Mouse (Mus musculus): ENCODE measurements at regions not wholly inside any gene's neighbourhood (a gene's known extent, or its start where the extent isn't known, plus 50 kb on each side); places are given as distances from the start of the nearest gene placed in this dataset.

DNA sequence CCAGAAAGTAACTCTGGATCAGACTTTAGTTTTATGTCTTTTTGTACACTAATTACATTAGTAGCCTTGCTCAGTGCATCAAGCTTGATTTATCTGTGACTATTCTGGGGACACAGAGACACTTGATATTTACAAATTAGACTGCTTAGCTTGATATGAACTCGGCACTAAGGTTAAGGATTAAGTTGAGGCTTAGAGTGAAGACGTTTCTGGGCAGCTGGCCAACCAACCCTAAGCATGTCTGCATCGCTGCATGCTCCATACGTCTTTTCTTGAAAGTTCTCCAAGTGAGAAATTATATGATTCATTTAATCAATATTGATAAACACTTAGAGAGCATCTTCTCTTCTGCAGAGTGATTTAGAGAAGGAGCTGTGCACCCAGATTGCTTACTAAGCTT is 352.6 kb upstream of the Slitrk1 start:
- Histone ChIP-seq H3K9ac (ENCODE audit: low read length) (no peak overlapping the region), H3K4me2 (ENCODE audit: low read depth) (no peak overlapping the region), H3K27ac (ENCODE audit: low read depth, low read length) (no peak overlapping the region), H3K27me3 (ENCODE audit: control insufficient read depth, insufficient read depth, low read length) (no peaks in the 10 kb centered on the region), H3K4me1 (ENCODE audit: control insufficient read depth, insufficient read depth, low read length) (no peaks in the 10 kb centered on the region), H3K9me3 (ENCODE audit: control insufficient read depth, low read length) (no peaks in the 10 kb centered on the region), H3K36me3 (ENCODE audit: control insufficient read depth, insufficient read depth, low read length) (no peaks in the 10 kb centered on the region), H3K4me3 (ENCODE audit: low read depth, low read length) (no peak overlapping the region)
- DNase-seq (ENCODE audit: low spot score) (no peak), ATAC-seq (ENCODE audit: insufficient read depth, low FRiP score, low TSS enrichment) (no peak)
- WGBS: 67% methylated on average over 4 of the region's 4 CpGs

DNA sequence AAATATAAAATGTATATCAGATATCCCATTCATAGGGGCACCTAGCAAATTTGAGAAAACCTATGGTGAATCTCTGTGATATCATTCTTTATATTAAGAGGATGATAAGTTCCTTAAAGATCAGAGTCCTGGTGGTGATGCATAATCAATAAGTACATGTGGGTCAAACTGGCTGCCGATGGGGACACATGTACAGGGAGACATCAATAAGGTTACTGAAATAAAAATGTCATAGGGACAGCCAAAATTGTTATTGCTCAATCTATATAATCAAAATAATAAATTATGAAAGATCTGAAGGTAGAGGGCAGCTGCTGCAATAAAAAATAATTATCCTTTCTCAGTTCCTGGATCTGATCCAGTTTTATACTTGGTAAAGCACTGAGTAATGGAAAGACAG is 348.0 kb upstream of the Slitrk1 start:
- Histone ChIP-seq H3K27me3 (ENCODE audit: control insufficient read depth, insufficient read depth, low read length) (no peaks in the 10 kb centered on the region), H3K27ac (ENCODE audit: low read depth, low read length) (no peak overlapping the region), H3K9me3 (ENCODE audit: control insufficient read depth, low read length) (no peaks in the 10 kb centered on the region), H3K4me3 (ENCODE audit: low read depth, low read length) (no peak overlapping the region), H3K4me1 (ENCODE audit: control insufficient read depth, insufficient read depth, low read length) (no peaks in the 10 kb centered on the region), H3K4me2 (ENCODE audit: low read depth) (no peak overlapping the region), H3K36me3 (ENCODE audit: control insufficient read depth, insufficient read depth, low read length) (no peaks in the 10 kb centered on the region), H3K9ac (ENCODE audit: low read length) (no peak overlapping the region)
- no peak for DNase-seq (ENCODE audit: low spot score)
- 82% methylated on average over 1 of the region's 1 CpGs for WGBS
- ATAC-seq (ENCODE audit: insufficient read depth, low FRiP score, low TSS enrichment): no peak

- WGBS: 89% methylated on average over 8 of the region's 8 CpGs
- Histone ChIP-seq H3K4me3 (ENCODE audit: low read depth, low read length) (no peak overlapping the region), H3K9me3 (ENCODE audit: control insufficient read depth, low read length) (no peaks in the 10 kb centered on the region), H3K36me3 (ENCODE audit: control insufficient read depth, insufficient read depth, low read length) (no peaks in the 10 kb centered on the region), H3K4me2 (ENCODE audit: low read depth) (no peak overlapping the region), H3K4me1 (ENCODE audit: control insufficient read depth, insufficient read depth, low read length) (no peaks in the 10 kb centered on the region), H3K9ac (ENCODE audit: low read length) (no peak overlapping the region), H3K27me3 (ENCODE audit: control insufficient read depth, insufficient read depth, low read length) (no peaks in the 10 kb centered on the region), H3K27ac (ENCODE audit: low read depth, low read length) (no peak overlapping the region)
- no peak for DNase-seq (ENCODE audit: low spot score)
- ATAC-seq (ENCODE audit: insufficient read depth, low FRiP score, low TSS enrichment): no peak
Observed at GRCm38 (mm10) chr14:109214848-109215247, 300.9 kb upstream of the Slitrk1 start.

DNA sequence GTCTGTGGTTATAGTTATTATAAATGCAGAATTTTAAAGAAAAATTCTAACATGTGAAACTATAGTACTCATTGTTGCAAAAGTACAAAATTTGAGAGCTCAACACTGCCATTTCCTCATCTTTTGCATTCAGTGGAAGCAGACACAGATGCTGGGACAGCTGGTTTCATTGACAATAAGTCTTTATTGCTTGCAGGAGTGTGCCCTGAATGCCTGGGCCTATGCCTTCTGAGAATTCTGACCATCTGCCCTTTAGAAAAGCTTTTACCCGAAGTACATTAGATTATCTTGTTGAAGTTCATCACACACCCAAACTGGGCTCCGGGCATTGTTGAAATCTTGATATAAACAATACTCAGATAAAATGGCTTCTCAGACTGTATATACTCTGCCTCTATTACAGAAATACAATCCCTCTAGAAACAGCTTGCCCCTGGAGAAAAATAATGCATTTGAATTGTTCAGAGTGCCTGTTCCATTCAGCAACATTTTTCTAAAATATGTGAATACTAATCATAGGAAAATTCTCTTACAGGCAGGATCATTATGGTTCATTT is 266.1 kb upstream of the Slitrk1 start:
- Histone ChIP-seq H3K9ac (ENCODE audit: low read length) (no peak overlapping the region), H3K36me3 (ENCODE audit: control insufficient read depth, insufficient read depth, low read length) (no peaks in the 10 kb centered on the region), H3K4me3 (ENCODE audit: low read depth, low read length) (no peak overlapping the region), H3K9me3 (ENCODE audit: control insufficient read depth, low read length) (no peaks in the 10 kb centered on the region), H3K4me1 (ENCODE audit: control insufficient read depth, insufficient read depth, low read length) (no peaks in the 10 kb centered on the region), H3K27ac (ENCODE audit: low read depth, low read length) (no peak overlapping the region), H3K27me3 (ENCODE audit: control insufficient read depth, insufficient read depth, low read length) (no peaks in the 10 kb centered on the region), H3K4me2 (ENCODE audit: low read depth) (no peak overlapping the region)
- 60% methylated on average over 2 of the region's 2 CpGs for WGBS
- DNase-seq (ENCODE audit: low spot score) (no peak), ATAC-seq (ENCODE audit: insufficient read depth, low FRiP score, low TSS enrichment) (0 out of 2 replicates have a peak, but pooled peaks have one; percentile 14)

- DNase-seq (ENCODE audit: low spot score) (no peak), ATAC-seq (ENCODE audit: insufficient read depth, low FRiP score, low TSS enrichment) (no peak)
- Histone ChIP-seq H3K9me3 (ENCODE audit: control insufficient read depth, low read length) (no peaks in the 10 kb centered on the region), H3K4me1 (ENCODE audit: control insufficient read depth, insufficient read depth, low read length) (no peaks in the 10 kb centered on the region), H3K4me2 (ENCODE audit: low read depth) (no peak overlapping the region), H3K9ac (ENCODE audit: low read length) (no peak overlapping the region), H3K27me3 (ENCODE audit: control insufficient read depth, insufficient read depth, low read length) (no peaks in the 10 kb centered on the region), H3K36me3 (ENCODE audit: control insufficient read depth, insufficient read depth, low read length) (no peaks in the 10 kb centered on the region), H3K27ac (ENCODE audit: low read depth, low read length) (no peak overlapping the region), H3K4me3 (ENCODE audit: low read depth, low read length) (no peak overlapping the region)
- 74% methylated on average over 2 of the region's 2 CpGs for WGBS
Observed at GRCm38 (mm10) chr14:109176602-109177179, 262.7 kb upstream of the Slitrk1 start.

- Histone ChIP-seq H3K27me3 (ENCODE audit: control insufficient read depth, insufficient read depth, low read length) (no peaks in the 10 kb centered on the region), H3K4me1 (ENCODE audit: control insufficient read depth, insufficient read depth, low read length) (no peaks in the 10 kb centered on the region), H3K36me3 (ENCODE audit: control insufficient read depth, insufficient read depth, low read length) (no peaks in the 10 kb centered on the region), H3K27ac (ENCODE audit: low read depth, low read length) (no peak overlapping the region), H3K4me2 (ENCODE audit: low read depth) (no peak overlapping the region), H3K4me3 (ENCODE audit: low read depth, low read length) (no peak overlapping the region), H3K9me3 (ENCODE audit: control insufficient read depth, low read length) (no peaks in the 10 kb centered on the region), H3K9ac (ENCODE audit: low read length) (no peak overlapping the region)
- ATAC-seq (ENCODE audit: insufficient read depth, low FRiP score, low TSS enrichment) (no peak), DNase-seq (ENCODE audit: low spot score) (no peak)
- WGBS: 93% methylated on average over 3 of the region's 3 CpGs
Observed at GRCm38 (mm10) chr14:109175819-109176218, 261.9 kb upstream of the Slitrk1 start.
